Mouse (Mus musculus) adrenal gland, postnatal 36 days (tissue): Measurements from ENCODE around the gene Nobox. TPM values are rescaled to one million over a fixed set of nuclear protein-coding genes. Genes with fewer than 3 reads are reported as not detected.

Source experiments
- DNase-seq, 2 experiments: peaks; one replicate each; pipeline ENCODE4 v3.0.0; 2021; ENCODE audit warnings: mixed read lengths in 1 of 2
- long read RNA-seq, 2 experiments: library from polyadenylated mRNA; stranded (forward); transcript quantifications; one replicate each; pipeline ENCODE4 v2.0.0; 2021; ENCODE audit warnings: borderline sequencing depth in 2 of 2
- total RNA-seq, 2 experiments: library from RNA; stranded (reverse); gene quantifications; 2 replicates each; pipeline ENCODE4 v1.2.3; 2021

Nobox gene
- not detected for total RNA-seq
- long read RNA-seq, experiment 1, result 0 reads
- long read RNA-seq, experiment 2, result 0 reads

GRCm38 (mm10) chr6:43309454-43309853 is at the start of gene Nobox:
Nobox (minus strand) TSS chr6:43309554.
- no peak for DNase-seq

GRCm38 (mm10) chr6:43354562-43355241 is 45.3 kb upstream of the Nobox start:
- no peak for DNase-seq

- no peak for DNase-seq
Observed at GRCm38 (mm10) chr6:43353446-43353845, 44.1 kb upstream of the Nobox start.

GRCm38 (mm10) chr6:43349083-43349482 is 39.7 kb upstream of the Nobox start:
- no peak for DNase-seq

GRCm38 (mm10) chr6:43347637-43348036 is 38.3 kb upstream of the Nobox start:
- peak in 1 of 2 experiments; percentile 12 for DNase-seq

- DNase-seq, result no peak
Observed at GRCm38 (mm10) chr6:43343006-43343405, 33.7 kb upstream of the Nobox start.

GRCm38 (mm10) chr6:43342386-43342785 is 33.0 kb upstream of the Nobox start:
- no peak for DNase-seq

GRCm38 (mm10) chr6:43338804-43339203 is 29.4 kb upstream of the Nobox start:
- DNase-seq, result no peak

GRCm38 (mm10) chr6:43337491-43337961 is 28.2 kb upstream of the Nobox start:
- no peak for DNase-seq

- no peak for DNase-seq
Observed at GRCm38 (mm10) chr6:43335619-43336234, 26.4 kb upstream of the Nobox start.

- DNase-seq, result no peak
Observed at GRCm38 (mm10) chr6:43333479-43333878, 24.1 kb upstream of the Nobox start.

- no peak for DNase-seq
Observed at GRCm38 (mm10) chr6:43312961-43313656, 3.8 kb upstream of the Nobox start.

GRCm38 (mm10) chr6:43312546-43312945 is 3.2 kb upstream of the Nobox start:
- DNase-seq, result no peak

- DNase-seq, result no peak
Observed at GRCm38 (mm10) chr6:43310071-43310470, 717 bp upstream of the Nobox start.

- DNase-seq, result no peak
Observed at GRCm38 (mm10) chr6:43297508-43297850, 11.9 kb downstream of the Nobox start.

- no peak for DNase-seq
Observed at GRCm38 (mm10) chr6:43296798-43297507, 12.4 kb downstream of the Nobox start.

GRCm38 (mm10) chr6:43295908-43296307 is 13.4 kb downstream of the Nobox start:
- DNase-seq, result no peak

- no peak for DNase-seq
Observed at GRCm38 (mm10) chr6:43293175-43293574, 16.2 kb downstream of the Nobox start.

- peak; percentile 31 to 59 for DNase-seq
Observed at GRCm38 (mm10) chr6:43292471-43293076, 16.8 kb downstream of the Nobox start.

GRCm38 (mm10) chr6:43292041-43292440 is 17.3 kb downstream of the Nobox start:
- no peak for DNase-seq

GRCm38 (mm10) chr6:43280481-43280880 is 28.9 kb downstream of the Nobox start:
- DNase-seq, result no peak

GRCm38 (mm10) chr6:43278247-43278646 is 31.1 kb downstream of the Nobox start:
- peak in 1 of 2 experiments; percentile 22 for DNase-seq
